Mouse (Mus musculus): ENCODE results near the gene Runx2. TPM values are rescaled to one million over a fixed set of nuclear protein-coding genes. Genes with fewer than 3 reads are reported as not detected.

Gene Runx2
- polyA plus RNA-seq, 1 experiment = 38.4 TPM

- no peak for TF ChIP-seq CTCF (IDR thresholded peaks at IDR 0.05; ENCODE audit: borderline replicate concordance, insufficient read depth, low read length)
- no peak for TF ChIP-seq POLR2A (IDR thresholded peaks at IDR 0.05; ENCODE audit: low read depth, low read length)
- Histone ChIP-seq H3K4me3 (ENCODE audit: insufficient read depth, low read length) (no peak overlapping the region), H3K4me1 (ENCODE audit: control insufficient read depth, insufficient read depth, low read length) (no peaks in the 10 kb centered on the region), H3K27ac (ENCODE audit: insufficient read depth, low read length) (no peak overlapping the region)
These were observed 175.2 kb downstream of the Runx2 start for GRCm38 (mm10) chr17:44639446-44639845.

GRCm38 (mm10) chr17:44637181-44637880 lies 177.3 kb downstream of the Runx2 start:
- TF ChIP-seq CTCF (IDR thresholded peaks at IDR 0.05; ENCODE audit: borderline replicate concordance, insufficient read depth, low read length) (no peak), POLR2A (IDR thresholded peaks at IDR 0.05; ENCODE audit: low read depth, low read length) (no peak)
- Histone ChIP-seq H3K4me3 (ENCODE audit: insufficient read depth, low read length) (no peak overlapping the region), H3K27ac (ENCODE audit: insufficient read depth, low read length) (no peak overlapping the region), H3K4me1 (ENCODE audit: control insufficient read depth, insufficient read depth, low read length) (no peaks in the 10 kb centered on the region)

- peaks cover 6% of the 10 kb centered on the region for H3K4me1 ChIP-seq (ENCODE audit: control insufficient read depth, insufficient read depth, low read length)
- H3K27ac ChIP-seq (ENCODE audit: insufficient read depth, low read length) = no peak overlapping the region
- H3K4me3 ChIP-seq (ENCODE audit: insufficient read depth, low read length) = no peak overlapping the region
- no peak for TF ChIP-seq CTCF (IDR thresholded peaks at IDR 0.05; ENCODE audit: borderline replicate concordance, insufficient read depth, low read length)
- TF ChIP-seq POLR2A (IDR thresholded peaks at IDR 0.05; ENCODE audit: low read depth, low read length) = no peak
These were observed 180.1 kb downstream of the Runx2 start for GRCm38 (mm10) chr17:44634486-44634885.

GRCm38 (mm10) chr17:44633607-44634415 lies 180.8 kb downstream of the Runx2 start:
- no peak overlapping the region for H3K27ac ChIP-seq (ENCODE audit: insufficient read depth, low read length)
- H3K4me3 ChIP-seq (ENCODE audit: insufficient read depth, low read length) = no peak overlapping the region
- no peak for TF ChIP-seq CTCF (IDR thresholded peaks at IDR 0.05; ENCODE audit: borderline replicate concordance, insufficient read depth, low read length)
- no peak for TF ChIP-seq POLR2A (IDR thresholded peaks at IDR 0.05; ENCODE audit: low read depth, low read length)
- peaks cover 6% of the 10 kb centered on the region for H3K4me1 ChIP-seq (ENCODE audit: control insufficient read depth, insufficient read depth, low read length)

- Histone ChIP-seq H3K27ac (ENCODE audit: insufficient read depth, low read length) (no peak overlapping the region), H3K4me1 (ENCODE audit: control insufficient read depth, insufficient read depth, low read length) (peaks cover 6% of the 10 kb centered on the region), H3K4me3 (ENCODE audit: insufficient read depth, low read length) (no peak overlapping the region)
- no peak for TF ChIP-seq POLR2A (IDR thresholded peaks at IDR 0.05; ENCODE audit: low read depth, low read length)
- TF ChIP-seq CTCF (IDR thresholded peaks at IDR 0.05; ENCODE audit: borderline replicate concordance, insufficient read depth, low read length) = no peak
These were observed 181.7 kb downstream of the Runx2 start for GRCm38 (mm10) chr17:44632941-44633340.

- peak overlapping the region; percentile 25; the same call in 1 of the 2 replicates for H3K27ac ChIP-seq (ENCODE audit: insufficient read depth, low read length)
- H3K4me1 ChIP-seq (ENCODE audit: control insufficient read depth, insufficient read depth, low read length) = peaks cover 6% of the 10 kb centered on the region
- no peak overlapping the region for H3K4me3 ChIP-seq (ENCODE audit: insufficient read depth, low read length)
- TF ChIP-seq CTCF (IDR thresholded peaks at IDR 0.05; ENCODE audit: borderline replicate concordance, insufficient read depth, low read length) = no peak
- no peak for TF ChIP-seq POLR2A (IDR thresholded peaks at IDR 0.05; ENCODE audit: low read depth, low read length)
These were observed 182.3 kb downstream of the Runx2 start for GRCm38 (mm10) chr17:44632292-44632691.

GRCm38 (mm10) chr17:44631577-44631976 lies 183.0 kb downstream of the Runx2 start:
- TF ChIP-seq CTCF (IDR thresholded peaks at IDR 0.05; ENCODE audit: borderline replicate concordance, insufficient read depth, low read length) (no peak), POLR2A (IDR thresholded peaks at IDR 0.05; ENCODE audit: low read depth, low read length) (no peak)
- H3K27ac ChIP-seq (ENCODE audit: insufficient read depth, low read length) = peak overlapping the region; percentile 25; the same call in 1 of the 2 replicates
- H3K4me1 ChIP-seq (ENCODE audit: control insufficient read depth, insufficient read depth, low read length) = peaks cover 6% of the 10 kb centered on the region
- H3K4me3 ChIP-seq (ENCODE audit: insufficient read depth, low read length) = no peak overlapping the region

GRCm38 (mm10) chr17:44627317-44627716 lies 187.3 kb downstream of the Runx2 start:
- Histone ChIP-seq H3K4me1 (ENCODE audit: control insufficient read depth, insufficient read depth, low read length) (peaks cover 6% of the 10 kb centered on the region), H3K27ac (ENCODE audit: insufficient read depth, low read length) (no peak overlapping the region), H3K4me3 (ENCODE audit: insufficient read depth, low read length) (no peak overlapping the region)
- TF ChIP-seq POLR2A (IDR thresholded peaks at IDR 0.05; ENCODE audit: low read depth, low read length) = no peak
- no peak for TF ChIP-seq CTCF (IDR thresholded peaks at IDR 0.05; ENCODE audit: borderline replicate concordance, insufficient read depth, low read length)

- Histone ChIP-seq H3K4me1 (ENCODE audit: control insufficient read depth, insufficient read depth, low read length) (no peaks in the 10 kb centered on the region; the same call in 1 of the 2 replicates), H3K27ac (ENCODE audit: insufficient read depth, low read length) (no peak overlapping the region), H3K4me3 (ENCODE audit: insufficient read depth, low read length) (no peak overlapping the region)
- TF ChIP-seq POLR2A (IDR thresholded peaks at IDR 0.05; ENCODE audit: low read depth, low read length) = no peak
- no peak for TF ChIP-seq CTCF (IDR thresholded peaks at IDR 0.05; ENCODE audit: borderline replicate concordance, insufficient read depth, low read length)
These were observed 190.9 kb downstream of the Runx2 start for GRCm38 (mm10) chr17:44623707-44624106.

GRCm38 (mm10) chr17:44623271-44623670 lies 191.3 kb downstream of the Runx2 start:
- TF ChIP-seq CTCF (IDR thresholded peaks at IDR 0.05; ENCODE audit: borderline replicate concordance, insufficient read depth, low read length) (no peak), POLR2A (IDR thresholded peaks at IDR 0.05; ENCODE audit: low read depth, low read length) (no peak)
- Histone ChIP-seq H3K4me1 (ENCODE audit: control insufficient read depth, insufficient read depth, low read length) (no peaks in the 10 kb centered on the region; the same call in 1 of the 2 replicates), H3K27ac (ENCODE audit: insufficient read depth, low read length) (no peak overlapping the region), H3K4me3 (ENCODE audit: insufficient read depth, low read length) (no peak overlapping the region)

Measured in embryonic fibroblast, embryonic 13.5 days (primary cell).